Mouse (Mus musculus) frontal cortex, adult 2 months (tissue): Measurements from ENCODE around the gene Arl13b. TPM values are rescaled to one million over a fixed set of nuclear protein-coding genes. Genes with fewer than 3 reads are reported as not detected.

Source experiments
- DNase-seq, 2 experiments: peaks; one replicate each; pipeline ENCODE4 v3.0.0; 2022; ENCODE audit warnings: low spot score in 1 of 2; ENCODE audit errors: extremely low spot score in 1 of 2
- polyA plus RNA-seq: library from polyadenylated mRNA; depleted of rRNA; stranded (reverse); fragments of >200 nt; gene quantifications from 2 replicates; pipeline ENCODE4 v1.2.3, GENCODE M21; 2012; rRNA removed

The Arl13b gene
- 8.6 and 9.5 TPM in 2 replicates for polyA plus RNA-seq

DNA sequence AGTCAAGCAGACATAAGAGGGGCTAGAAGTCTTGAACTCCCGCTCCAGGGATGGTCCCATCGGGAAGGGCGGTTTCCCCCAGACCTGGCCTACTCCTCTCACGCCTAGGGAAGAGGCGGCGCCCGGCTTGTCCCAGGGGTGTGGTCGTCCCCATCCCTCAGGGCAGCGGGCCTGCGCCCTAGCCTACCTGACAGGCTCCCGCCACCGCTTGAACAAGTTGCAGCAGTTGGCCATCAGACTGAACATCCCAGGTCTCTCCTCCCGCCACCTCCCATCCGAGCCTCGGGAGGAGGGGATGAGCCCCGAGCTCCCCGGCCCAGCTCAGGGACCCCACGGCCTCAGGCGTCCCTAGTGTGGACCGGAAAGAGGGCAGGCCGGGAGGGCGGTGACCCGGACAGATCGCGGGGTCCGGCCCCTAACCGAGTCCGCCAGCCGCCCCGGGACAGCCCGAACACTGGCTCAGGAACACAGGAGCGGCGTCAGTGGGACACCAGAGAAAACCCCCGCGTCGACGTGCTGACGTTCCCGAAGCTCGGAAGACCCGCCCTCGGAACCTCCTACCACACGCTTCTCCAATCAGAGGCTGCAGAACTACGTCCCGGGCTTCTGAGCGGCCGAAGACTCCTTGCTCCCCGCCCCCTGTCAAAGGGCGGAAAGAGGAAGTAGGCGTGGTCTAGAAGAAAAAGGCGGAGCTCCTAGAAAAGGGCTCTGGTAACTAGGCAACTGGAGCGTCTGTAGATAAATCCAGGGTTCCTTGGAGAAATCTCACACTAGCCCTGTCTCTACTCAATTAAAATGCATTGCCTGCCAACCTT, at the start of gene Arl13b:
Gene Arl13b (minus strand): TSS at position 543 of the 815 bp plus-strand sequence.
- DNase-seq: peak; percentile 96 to 97

DNA sequence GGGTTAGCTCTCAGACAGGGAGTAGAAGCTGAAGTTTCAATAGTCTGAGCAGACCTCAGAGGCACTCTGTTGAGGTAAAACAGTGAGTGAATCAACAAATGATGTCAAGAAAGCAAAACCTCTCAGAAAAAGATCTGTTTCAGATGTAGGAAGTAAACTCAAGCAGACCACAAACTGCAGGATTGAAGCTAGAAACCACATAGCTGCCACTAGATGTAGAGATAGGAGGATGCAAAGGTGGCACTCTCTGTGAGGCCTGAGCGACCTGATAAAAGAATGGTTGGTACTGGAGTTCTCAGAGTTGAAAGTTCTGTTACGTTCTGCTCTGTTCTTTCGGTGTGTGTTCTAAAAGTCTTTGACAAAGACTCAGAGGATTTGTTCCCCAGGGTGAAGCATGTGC, 49.0 kb upstream of the Arl13b start:
- DNase-seq: no peak

- DNase-seq: no peak
These were observed 27.2 kb upstream of the Arl13b start for GRCm38 (mm10) chr16:62874065-62874464.

GRCm38 (mm10) chr16:62873180-62873579, 26.3 kb upstream of the Arl13b start:
- no peak for DNase-seq

DNA sequence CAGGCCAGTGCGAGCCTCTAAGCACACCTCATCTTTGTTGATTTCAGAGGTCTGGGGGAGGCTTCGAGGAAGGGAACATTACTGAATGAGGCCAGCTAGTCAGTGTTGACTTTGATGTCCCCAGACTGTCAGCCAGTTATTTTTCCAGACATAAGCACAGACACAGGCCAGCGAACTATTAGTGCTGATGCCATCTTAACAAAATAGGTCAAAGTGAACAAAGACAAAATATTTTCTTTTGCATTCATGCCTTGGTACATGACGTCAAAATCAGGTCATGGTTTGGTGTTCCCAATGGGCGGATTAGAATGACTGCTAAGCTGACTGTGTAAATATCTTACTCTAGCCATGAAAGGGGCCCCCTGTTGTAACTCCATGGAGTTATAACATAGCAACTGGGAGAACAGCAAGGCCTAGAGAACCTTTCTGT, 25.9 kb upstream of the Arl13b start:
- no peak for DNase-seq

DNA sequence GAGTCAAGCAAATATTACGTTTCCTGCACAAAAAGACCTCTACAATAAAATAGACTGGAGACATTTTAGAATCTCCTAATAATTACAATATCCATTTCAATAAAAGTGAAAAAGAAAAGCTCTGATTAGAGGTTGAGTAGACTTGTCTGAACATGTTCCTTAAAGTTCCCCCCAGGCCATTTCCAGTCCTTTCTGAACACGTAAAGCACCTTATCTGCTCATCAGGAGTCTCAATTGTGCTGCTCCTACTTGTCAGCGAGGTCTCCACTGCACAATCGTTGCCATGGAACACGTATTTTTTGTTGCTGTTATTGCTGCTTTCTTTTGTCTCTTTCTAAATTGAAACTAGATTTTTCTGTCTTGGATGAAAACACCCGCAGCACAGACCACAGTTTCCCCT, 14.6 kb upstream of the Arl13b start:
- no peak for DNase-seq

DNA sequence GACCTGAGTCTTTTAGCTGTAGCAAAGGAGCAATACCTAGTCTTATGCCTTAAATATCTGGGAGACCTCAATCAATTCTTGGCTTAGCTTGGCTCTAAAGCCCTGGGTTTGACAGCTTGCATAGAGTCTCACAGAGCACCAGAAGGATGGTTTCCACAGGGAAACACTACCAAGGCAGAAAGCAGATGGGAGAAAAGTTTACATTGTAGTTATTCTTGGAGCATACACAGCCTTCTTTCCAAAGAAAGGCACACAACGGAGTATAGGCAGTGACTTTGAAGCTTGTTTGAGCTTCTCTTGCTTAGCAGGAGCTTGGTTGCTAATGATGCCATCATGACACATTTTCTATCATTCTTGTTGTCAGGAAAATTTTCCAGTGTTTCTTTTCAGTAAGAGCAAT, 13.3 kb upstream of the Arl13b start:
- no peak for DNase-seq

GRCm38 (mm10) chr16:62858018-62858417, 11.2 kb upstream of the Arl13b start:
- DNase-seq: peak in 1 of 2 experiments; percentile 19

- no peak for DNase-seq
These were observed 10.7 kb upstream of the Arl13b start for GRCm38 (mm10) chr16:62857498-62857897.

DNA sequence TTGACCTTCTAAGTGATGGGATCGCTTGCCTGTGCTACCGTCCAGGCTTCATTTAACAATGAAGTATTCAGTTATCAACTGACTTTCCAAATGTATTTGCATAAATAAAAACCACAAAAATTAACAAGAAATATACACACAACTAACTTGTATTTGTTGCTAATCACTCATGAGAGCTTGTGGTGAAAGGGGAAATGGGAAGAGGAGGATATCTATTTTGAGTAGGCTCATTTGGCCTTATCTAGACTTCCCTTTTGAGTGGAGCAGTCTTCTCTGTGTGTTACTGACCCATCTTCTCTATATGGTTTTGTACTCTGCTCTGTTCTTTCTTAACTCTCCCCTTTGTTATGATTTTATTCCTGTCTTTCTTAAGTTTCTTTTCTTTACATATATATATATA, 9.4 kb upstream of the Arl13b start:
- no peak for DNase-seq

DNA sequence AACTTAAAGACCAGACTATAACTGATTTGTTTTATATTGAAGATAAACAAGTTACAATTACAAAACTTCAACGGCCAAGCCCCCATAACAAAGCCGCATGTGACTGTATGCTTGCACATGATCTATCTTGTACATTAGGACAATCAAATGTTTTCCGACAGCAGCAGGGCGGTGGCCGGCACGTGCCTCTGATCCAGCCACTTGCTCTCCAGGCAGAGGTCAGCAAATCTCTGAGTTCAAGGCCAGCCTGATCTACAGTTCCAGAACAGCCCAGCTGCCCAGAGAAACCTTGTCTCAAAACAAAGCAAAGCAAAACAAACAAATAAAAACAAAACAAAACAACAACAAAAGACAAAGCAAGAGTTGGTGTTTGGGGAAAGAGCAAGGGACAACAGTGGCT, 8.5 kb upstream of the Arl13b start:
- DNase-seq: no peak

DNA sequence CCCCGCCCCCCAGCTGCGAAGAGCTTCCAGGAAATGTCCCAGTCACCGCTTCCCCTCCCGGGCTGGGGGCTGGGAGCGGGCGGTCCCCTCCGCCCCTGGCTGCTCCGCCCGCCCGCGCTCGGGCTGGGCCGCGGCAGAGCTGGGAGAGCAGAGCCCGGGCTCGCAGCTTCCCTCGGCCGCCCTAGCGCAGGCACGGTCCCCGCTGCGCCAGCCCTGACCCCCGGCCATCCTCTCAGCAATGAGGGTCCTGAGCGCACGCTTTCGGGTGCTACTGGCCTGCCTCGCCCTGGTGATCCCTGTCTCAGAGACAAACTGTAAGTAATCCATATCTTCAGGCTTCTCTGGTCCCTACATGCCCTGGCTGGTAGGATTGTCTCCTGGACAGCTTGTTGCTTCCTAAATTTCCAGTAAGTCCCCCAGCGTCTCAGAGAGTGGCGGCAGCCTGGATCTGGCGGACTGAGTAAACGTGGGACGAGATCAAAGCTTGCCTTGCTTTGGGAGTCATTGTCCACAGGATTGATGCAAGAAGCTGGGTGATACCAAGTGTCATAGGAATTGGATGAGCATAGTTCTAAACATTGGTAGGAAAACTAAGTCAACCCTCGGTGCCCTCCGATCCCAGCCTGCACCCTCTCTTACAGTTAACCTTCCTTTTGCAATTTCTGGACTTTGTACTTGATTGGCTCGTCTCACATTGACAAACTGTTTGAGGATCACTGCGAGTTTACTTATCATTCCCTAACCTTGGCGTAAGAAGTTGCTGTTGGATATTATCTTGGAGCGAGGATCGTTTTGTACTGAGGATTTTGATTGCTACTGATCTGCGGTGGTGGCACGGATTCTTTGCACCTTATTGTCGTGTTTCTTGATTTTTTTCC, 7.6 kb upstream of the Arl13b start, which contains the start of gene Pros1:
Gene Pros1 (plus strand): TSS at position 117 of the 878 bp plus-strand sequence.
- peak in 1 of 2 experiments; percentile 26 for DNase-seq

DNA sequence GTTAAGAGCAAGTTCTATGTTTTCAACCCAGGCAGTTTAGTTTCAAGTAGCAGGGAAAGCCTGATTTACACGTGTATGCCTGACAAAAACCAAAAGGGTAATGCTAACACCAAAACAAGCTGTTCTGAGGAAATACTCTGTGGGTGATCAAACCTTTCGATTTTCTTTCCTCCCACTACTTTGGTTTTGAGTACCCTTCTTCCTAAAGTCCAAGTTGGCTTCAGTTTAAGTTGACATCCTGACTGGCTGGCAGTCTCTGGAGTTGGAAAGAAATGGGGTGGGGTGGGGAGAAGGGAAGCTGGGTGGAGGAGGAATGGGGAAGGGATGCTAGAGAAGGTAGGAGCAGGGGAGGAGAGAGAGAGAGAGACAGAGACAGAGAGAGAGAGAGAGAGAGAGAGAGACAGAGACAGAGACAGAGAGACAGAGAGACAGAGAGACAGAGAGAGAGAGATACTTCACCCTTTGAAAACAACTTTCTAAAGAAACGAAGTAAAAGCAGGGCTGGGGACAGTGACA, 6.8 kb upstream of the Arl13b start:
- no peak for DNase-seq

DNA sequence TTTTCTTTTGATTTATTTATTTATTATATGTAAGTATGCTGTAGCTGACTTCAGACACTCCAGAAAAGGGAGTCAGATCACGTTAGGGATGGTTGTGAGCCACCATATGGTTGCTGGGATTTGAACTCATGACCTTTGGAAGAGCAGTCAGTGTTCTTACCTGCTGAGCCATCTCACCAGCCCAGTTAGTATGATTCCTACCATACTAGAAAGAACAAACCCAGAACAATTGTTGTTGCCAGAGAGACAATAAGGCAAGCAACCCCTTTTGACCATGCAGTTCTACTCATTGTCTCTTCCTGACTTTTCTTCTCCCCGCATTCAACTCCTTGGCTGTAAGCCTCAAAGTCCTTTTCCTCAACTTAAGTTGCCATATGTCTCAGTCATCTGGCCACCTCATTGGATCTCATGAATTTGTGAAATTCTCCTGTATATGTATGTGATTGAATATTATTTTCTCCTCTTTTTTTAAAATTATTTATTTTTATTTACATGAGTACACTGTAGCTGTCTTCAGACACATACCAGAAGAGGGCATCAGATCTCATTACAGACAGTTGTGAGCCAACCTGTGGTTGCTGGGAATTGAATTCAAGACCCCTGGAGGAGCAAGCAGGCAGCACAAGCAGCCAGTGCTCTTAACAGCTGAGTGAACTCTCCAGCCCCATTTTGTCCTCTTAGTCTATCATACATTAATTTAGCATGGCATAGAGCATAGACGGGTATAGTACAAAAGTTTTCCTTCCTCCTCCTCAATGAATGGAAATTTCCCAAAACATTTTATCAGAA, 5.8 kb upstream of the Arl13b start:
- DNase-seq: no peak

- peak in 1 of 2 experiments; percentile 29 for DNase-seq
These were observed 1.5 kb downstream of the Arl13b start for GRCm38 (mm10) chr16:62845341-62845740.

DNA sequence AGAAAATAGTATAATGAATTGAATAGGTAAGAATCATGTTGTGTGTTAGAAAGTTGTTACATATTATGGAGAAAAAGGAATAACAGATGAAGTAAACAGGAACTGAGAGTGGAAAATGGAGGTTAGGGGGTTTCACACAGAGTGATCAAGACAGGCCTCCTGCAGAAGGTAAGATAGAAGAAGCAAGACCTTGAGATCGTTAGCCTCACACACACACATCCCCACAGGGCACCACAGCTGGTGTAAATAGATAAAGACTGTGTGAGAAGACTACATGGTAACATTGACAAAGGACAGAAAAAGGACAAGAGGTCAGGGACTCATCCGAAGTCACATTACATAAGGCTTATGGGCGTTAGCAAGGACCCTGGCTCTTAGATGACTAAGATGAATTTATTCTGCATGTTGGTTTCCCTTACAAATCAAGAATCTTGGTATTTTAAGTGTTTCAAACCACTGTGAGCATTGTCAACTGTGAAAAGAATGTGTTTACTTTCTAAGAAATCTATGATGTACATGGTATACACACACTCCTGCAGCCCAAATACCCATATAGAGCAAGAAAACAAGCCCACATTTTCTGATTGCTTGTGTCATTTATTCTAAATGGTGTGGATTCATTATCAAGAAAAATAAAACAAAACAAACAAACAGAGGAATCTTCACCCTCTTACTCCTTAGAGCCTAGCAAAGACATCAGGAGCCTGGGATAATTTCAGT, 12.7 kb downstream of the Arl13b start:
- no peak for DNase-seq

DNA sequence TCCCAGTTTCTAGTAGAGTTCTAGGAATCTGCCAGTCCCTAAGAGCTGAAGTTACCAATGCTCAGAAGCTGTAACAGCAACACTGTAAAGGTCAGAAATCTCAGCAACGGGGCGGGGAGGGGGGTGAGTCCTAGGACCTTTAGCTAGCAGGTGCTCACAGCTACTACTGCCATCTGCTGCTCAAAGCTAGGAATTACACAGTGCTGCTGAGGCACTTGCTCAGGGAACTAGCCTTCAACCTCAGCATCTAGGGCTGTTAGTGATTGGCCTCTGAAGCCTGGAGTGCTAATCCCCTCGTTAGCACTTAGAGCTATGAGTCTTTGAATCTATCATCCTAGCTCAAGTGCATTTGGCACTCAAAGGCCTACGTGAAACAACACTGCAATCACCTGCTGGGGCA, 14.4 kb downstream of the Arl13b start:
- DNase-seq: peak in 1 of 2 experiments; percentile 52

DNA sequence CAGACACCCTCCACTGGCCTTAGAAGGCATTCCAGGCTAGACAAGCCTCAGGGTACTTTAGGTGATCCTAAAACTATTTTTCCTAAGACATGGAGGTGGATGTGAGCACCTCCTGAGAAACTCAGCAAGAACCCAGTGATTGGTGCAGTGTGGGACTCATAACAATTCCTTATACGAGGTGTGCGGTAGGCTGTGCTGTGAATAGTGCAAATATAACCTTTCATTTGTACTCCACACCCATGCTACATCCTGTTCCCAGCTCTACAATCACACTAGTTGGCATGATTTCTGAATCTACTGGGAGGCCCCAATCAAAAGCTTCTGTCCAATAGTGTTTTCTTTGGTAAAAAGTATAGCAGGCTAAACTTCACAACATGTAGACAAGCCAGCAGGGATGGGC, 14.8 kb downstream of the Arl13b start:
- DNase-seq: no peak

- DNase-seq: peak in 1 of 2 experiments; percentile 73
These were observed 20.5 kb downstream of the Arl13b start for GRCm38 (mm10) chr16:62826156-62827001.
